ENCODE assay signal across 8 mouse cellular contexts in genomic region chr8:71366771-71367528, GRCm38 (mm10). TPM values are rescaled to one million over a fixed set of nuclear protein-coding genes. Genes with fewer than 3 reads are reported as not detected.
DNase-seq lines count a peak whose midpoint lies in the region; ATAC-seq and TF ChIP-seq lines count a peak whose summit lies in the region.

Gene Use1, plus strand, starts transcription at chr8:71366848.

- H3K27me3 ChIP-seq in ES-Bruce4 (ENCODE audit: control insufficient read depth, insufficient read depth, low read length, poor library complexity, severe bottlenecking): no peaks in the 10 kb centered on the region
- H3K27me3 ChIP-seq in forebrain, embryonic 15.5 days: no peaks in the 10 kb centered on the region

- peaks cover 10% of the 10 kb centered on the region for H3K36me3 ChIP-seq in ES-Bruce4 (ENCODE audit: control insufficient read depth, insufficient read depth, low read length, poor library complexity, severe bottlenecking)
- peaks cover 7% of the 10 kb centered on the region for H3K36me3 ChIP-seq in forebrain, embryonic 15.5 days

- H3K4me1 ChIP-seq in ES-Bruce4 (ENCODE audit: control insufficient read depth, insufficient read depth, low read length): no peaks in the 10 kb centered on the region
- H3K4me1 ChIP-seq in forebrain, embryonic 15.5 days: peaks cover 25% of the 10 kb centered on the region
- peaks cover 9% of the 10 kb centered on the region for H3K4me1 ChIP-seq in lung, adult 2 months (ENCODE audit: control insufficient read depth, insufficient read depth, low read length)

- no peaks in the 10 kb centered on the region for H3K9me3 ChIP-seq in ES-Bruce4 (replicated peaks; ENCODE audit: control insufficient read depth, insufficient read depth, low read length, poor library complexity, severe bottlenecking)
- H3K9me3 ChIP-seq in forebrain, embryonic 15.5 days: no peaks in the 10 kb centered on the region

- ATAC-seq in cerebellum, adult (ENCODE audit: insufficient number of reproducible peaks, low FRiP score, low TSS enrichment): peak; percentile 69
- ATAC-seq in forebrain, embryonic 15.5 days (replicated peaks): peak; percentile 81
- peak; percentile 74 for ATAC-seq in neutrophil, adult 5-6 weeks (ENCODE audit: extremely low read depth, insufficient number of reproducible peaks, low FRiP score, poor library complexity, severe bottlenecking)

- peak; percentile 54; the same call in 1 of the 2 replicates for TF ChIP-seq EP300 in ES-Bruce4 (IDR thresholded peaks at IDR 0.05; ENCODE audit: insufficient read depth, low read depth, low read length)

- intact Hi-C loops in heart, postnatal 25 days (cut with DNase I): no loop called here

- under 1% methylated on average over 56 of the region's 56 CpGs for WGBS in forebrain, embryonic 15.5 days
- under 1% methylated on average over 56 of the region's 56 CpGs for WGBS in lung, adult 2 months

- TF ChIP-seq POLR2A in ES-Bruce4 (IDR thresholded peaks at IDR 0.05; ENCODE audit: insufficient read depth, low read length): peak; percentile 69
- peak; percentile 89 for TF ChIP-seq POLR2A in lung, adult 2 months (IDR thresholded peaks at IDR 0.05; ENCODE audit: borderline replicate concordance, extremely low read depth, low read depth, low read length)

- TF ChIP-seq CTCF in ES-Bruce4 (IDR thresholded peaks at IDR 0.05; ENCODE audit: low read depth, low read length): no peak
- no peak for TF ChIP-seq CTCF in lung, adult 2 months (IDR thresholded peaks at IDR 0.05; ENCODE audit: insufficient read depth, low read length)

- peak within 1 kb of the TSS; percentile 77 for H3K4me3 ChIP-seq in ES-Bruce4 (ENCODE audit: low read depth, low read length)
- H3K4me3 ChIP-seq in forebrain, embryonic 15.5 days: peak within 1 kb of the TSS; percentile 70
- H3K4me3 ChIP-seq in lung, adult 2 months (replicated peaks; ENCODE audit: extremely low read depth, low read depth, low read length): peak within 1 kb of the TSS; percentile 84

- peak; percentile 90 for DNase-seq in heart, postnatal 25 days (ENCODE audit: low spot score)
- DNase-seq in layer of hippocampus, adult 18-20 months (ENCODE audit: low spot score in 2 of 2): peak; percentile 91 to 95
- peak; percentile 93 for DNase-seq in lung, adult 2 months
- peak; percentile 86 to 92 for DNase-seq in thymus, adult 18-20 months

- peak within 1 kb of the TSS; percentile 63 for H3K4me2 ChIP-seq in forebrain, embryonic 15.5 days (replicated peaks)

- peak within 1 kb of the TSS; percentile 87 for H3K27ac ChIP-seq in ES-Bruce4 (ENCODE audit: insufficient read depth, low read length)
- peak within 1 kb of the TSS; percentile 94 for H3K27ac ChIP-seq in forebrain, embryonic 15.5 days (replicated peaks)

- H3K9ac ChIP-seq in ES-Bruce4 (ENCODE audit: low read depth, poor library complexity, severe bottlenecking): peak within 1 kb of the TSS; percentile 46
- H3K9ac ChIP-seq in forebrain, embryonic 15.5 days (replicated peaks): peak within 1 kb of the TSS; percentile 62

RNA-seq across cellular contexts. Expression of gene Use1, which starts in this region (rescaled TPM):
- 63.2 and 68.7 TPM in 2 replicates for polyA plus RNA-seq in ES-Bruce4 (2011; ENCODE audit: insufficient read depth, insufficient read length, low read depth, missing spikeins)
- polyA plus RNA-seq in forebrain, embryonic 15.5 days (2015; fragmentation: Nextera tagmentation; extraction: Ambion mirVana): 98.4 and 102 TPM in 2 replicates
- total RNA-seq in heart, postnatal 25 days (2021): 100 to 1,000 TPM; 116 to 128 TPM
- total RNA-seq in layer of hippocampus, adult 18-20 months (2021): 100 to 1,000 TPM; 111 to 127 TPM
- 111 and 121 TPM in 2 replicates for polyA plus RNA-seq in lung, adult 2 months (2012; rRNA removed)
- total RNA-seq in neutrophil, adult 5-6 weeks (2017): 160 and 172 TPM in 2 replicates

Comparison
In these comparisons a context has a peak if more than half of its experiments do, and no peak if none do; other contexts are left out.
1. Peak in every context shown above with its lines: DNase-seq, ATAC-seq, H3K4me3 ChIP-seq and H3K27ac ChIP-seq.